Mouse (Mus musculus) liver, postnatal 0 days (tissue): Measurements from ENCODE around the gene Fxr1.

Experiments
- CTCF ChIP-seq: sonication (generic); IDR thresholded peaks from 2 replicates; pipeline ENCODE4 v1.5.1; 2016; ENCODE audit warnings: antibody characterized with exemption, low read depth
- EP300 ChIP-seq: IDR thresholded peaks from 2 replicates; pipeline ENCODE4 v1.6.1; 2016; ENCODE audit warnings: antibody characterized with exemption, low read depth, mild to moderate bottlenecking

GRCm38 (mm10) chr3:34034803-34035202 is 15.1 kb downstream of the Fxr1 start:
- no peak for TF ChIP-seq CTCF
- no peak for TF ChIP-seq EP300
